Mouse (Mus musculus): Measurements from ENCODE around the gene Urb2. TPM values are rescaled to one million over a fixed set of nuclear protein-coding genes. Genes with fewer than 3 reads are reported as not detected.

Urb2 gene
- total and polyA plus RNA-seq, 3 experiments = 26.4 to 33.9 (median 27.9) TPM

DNA sequence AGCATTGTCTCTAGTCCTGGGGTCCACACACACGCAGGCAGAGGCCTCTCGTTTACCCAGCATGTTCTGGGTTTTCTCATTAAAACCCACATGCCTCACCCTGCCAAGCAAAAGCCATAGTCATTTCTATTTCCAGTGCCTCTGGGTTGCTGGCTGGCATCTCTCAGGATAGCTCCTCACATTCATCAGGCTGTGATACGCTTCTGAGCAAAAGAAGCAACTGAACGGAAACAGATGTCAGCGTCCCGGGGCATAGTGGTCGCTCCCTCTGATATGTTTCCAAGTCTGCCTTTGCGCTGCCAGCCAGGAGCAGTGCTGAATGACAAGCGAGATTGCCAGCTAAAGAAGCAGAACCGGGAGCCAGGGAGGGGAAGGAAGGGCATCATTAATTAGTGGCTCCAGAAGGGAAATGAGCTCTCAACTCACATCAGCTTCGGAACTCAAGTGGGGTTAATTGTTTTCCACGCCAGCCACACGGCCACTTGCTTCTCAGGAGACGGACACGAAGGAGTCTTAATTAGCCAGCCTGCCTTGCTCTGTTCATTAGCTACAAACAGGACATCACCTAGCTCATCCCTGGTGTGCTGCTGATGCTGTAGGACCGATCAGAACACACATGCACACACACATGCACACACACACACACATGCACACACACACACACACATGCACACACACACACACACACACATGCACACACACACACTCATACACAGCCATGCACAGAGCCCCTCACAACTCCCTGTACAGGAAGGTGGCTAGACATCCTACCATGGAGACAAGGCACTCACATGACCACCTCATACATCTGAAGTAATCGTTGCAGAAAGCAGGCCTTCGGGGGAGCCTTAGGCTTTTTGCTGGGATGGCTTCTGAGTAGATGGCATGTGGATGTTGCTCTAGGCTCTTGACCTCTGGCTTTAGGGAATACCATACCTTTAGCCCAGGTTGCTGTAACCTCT is 49.3 kb downstream of the Urb2 start:
- Histone ChIP-seq H3K4me2 (ENCODE audit: insufficient read depth, low read depth, poor library complexity, severe bottlenecking) (no peak overlapping the region), H3K79me2 (replicated peaks; ENCODE audit: control insufficient read depth, extremely low read depth, insufficient read depth, poor library complexity, severe bottlenecking) (no peaks in the 10 kb centered on the region), H3K9ac (ENCODE audit: insufficient read depth, low read depth) (no peak overlapping the region), H3K4me3 (replicated peaks in 1 of 3; ENCODE audit: low read depth in 2 of 3, low read length in 2 of 3, poor library complexity in 1 of 3) (no peak overlapping the region), H3K27me3 (replicated peaks) (no peaks in the 10 kb centered on the region), H3K27ac (ENCODE audit: insufficient read depth, low read depth) (no peak overlapping the region), H3K4me1 (ENCODE audit: control insufficient read depth in 1 of 2, insufficient read depth in 2 of 2) (peaks cover 0 to 16% of the 10 kb centered on the region in 2 experiments; a peak in 2 of 4 replicates), H3K9me3 (replicated peaks; ENCODE audit: low read length) (no peaks in the 10 kb centered on the region), H3K36me3 (replicated peaks in 1 of 2; ENCODE audit: control insufficient read depth in 1 of 2, insufficient read depth in 1 of 2, low read length in 1 of 2) (no peaks in the 10 kb centered on the region)
- no peak for TF ChIP-seq JUN (IDR thresholded peaks at IDR 0.05; ENCODE audit: insufficient read depth, low read depth, low read length)
- TF ChIP-seq MYC (IDR thresholded peaks at IDR 0.05; ENCODE audit: low read depth, low read length) = no peak
- TF ChIP-seq ELF1 (IDR thresholded peaks at IDR 0.05; ENCODE audit: low read depth, low read length) = no peak
- no peak for TF ChIP-seq JUND (conservative IDR thresholded peaks at IDR 0.05; ENCODE audit: low read depth, low read length)
- TF ChIP-seq MEF2A (IDR thresholded peaks at IDR 0.05; ENCODE audit: borderline replicate concordance, low read depth, low read length) = no peak
- no peak for TF ChIP-seq NRF1 (IDR thresholded peaks at IDR 0.05; ENCODE audit: low read depth, low read length)
- TF ChIP-seq ZKSCAN1 (IDR thresholded peaks at IDR 0.05; ENCODE audit: borderline replicate concordance, low read depth, low read length) = no peak
- TF ChIP-seq UBTF (IDR thresholded peaks at IDR 0.05; ENCODE audit: low read depth, low read length) = no peak
- TF ChIP-seq MAZ (IDR thresholded peaks at IDR 0.05; ENCODE audit: low read depth, low read length) = no peak
- no peak for TF ChIP-seq ZC3H11A (IDR thresholded peaks at IDR 0.05; ENCODE audit: low read depth, low read length)
- no peak for TF ChIP-seq MAX (IDR thresholded peaks at IDR 0.05; ENCODE audit: low read length)
- TF ChIP-seq MAFK (IDR thresholded peaks at IDR 0.05; ENCODE audit: insufficient replicate concordance, low read length) = no peak
- no peak for TF ChIP-seq TBP (conservative IDR thresholded peaks at IDR 0.05; ENCODE audit: low read depth, low read length)
- no peak for TF ChIP-seq SMC3 (IDR thresholded peaks at IDR 0.05; ENCODE audit: low read depth, low read length)
- no peak for TF ChIP-seq IRF4 (IDR thresholded peaks at IDR 0.05; ENCODE audit: low read depth, low read length)
- TF ChIP-seq RAD21 (IDR thresholded peaks at IDR 0.05; ENCODE audit: low read depth, low read length) = no peak
- TF ChIP-seq USF1 (IDR thresholded peaks at IDR 0.05; ENCODE audit: low read depth, low read length) = no peak
- no peak for DNase-seq (ENCODE audit: extremely low read depth)
- dilution Hi-C loops (cut with MboI; ENCODE audit: extremely low pct_ligation_motif_present, extremely low pct_unique_long_range_greater_than_20kb, low sequenced_read_pairs) (no loop called here), in situ Hi-C loops (cut with MboI; ENCODE audit: low pct_ligation_motif_present, low pct_unique_long_range_greater_than_20kb, low sequenced_read_pairs) (no loop called here)

- Histone ChIP-seq H3K9ac (ENCODE audit: insufficient read depth, low read depth) (no peak overlapping the region), H3K4me3 (replicated peaks in 1 of 3; ENCODE audit: low read depth in 2 of 3, low read length in 2 of 3, poor library complexity in 1 of 3) (no peak overlapping the region), H3K4me1 (ENCODE audit: control insufficient read depth in 1 of 2, insufficient read depth in 2 of 2) (peaks cover 8 to 32% of the 10 kb centered on the region in 2 experiments; a peak in 3 of 4 replicates), H3K36me3 (replicated peaks in 1 of 2; ENCODE audit: control insufficient read depth in 1 of 2, insufficient read depth in 1 of 2, low read length in 1 of 2) (no peaks in the 10 kb centered on the region), H3K27me3 (replicated peaks) (no peaks in the 10 kb centered on the region), H3K9me3 (replicated peaks; ENCODE audit: low read length) (no peaks in the 10 kb centered on the region), H3K4me2 (ENCODE audit: insufficient read depth, low read depth, poor library complexity, severe bottlenecking) (no peak overlapping the region), H3K79me2 (replicated peaks; ENCODE audit: control insufficient read depth, extremely low read depth, insufficient read depth, poor library complexity, severe bottlenecking) (no peaks in the 10 kb centered on the region), H3K27ac (ENCODE audit: insufficient read depth, low read depth) (no peak overlapping the region)
- in situ Hi-C loops (cut with MboI; ENCODE audit: low pct_ligation_motif_present, low pct_unique_long_range_greater_than_20kb, low sequenced_read_pairs) (no loop called here), dilution Hi-C loops (cut with MboI; ENCODE audit: extremely low pct_ligation_motif_present, extremely low pct_unique_long_range_greater_than_20kb, low sequenced_read_pairs) (no loop called here)
- no peak for DNase-seq (ENCODE audit: extremely low read depth)
- TF ChIP-seq ETS1 (conservative IDR thresholded peaks at IDR 0.05; ENCODE audit: low read depth, low read length) (no peak), TBP (conservative IDR thresholded peaks at IDR 0.05; ENCODE audit: low read depth, low read length) (no peak), GABPA (IDR thresholded peaks at IDR 0.05; ENCODE audit: insufficient replicate concordance, low read depth, low read length) (no peak), ZC3H11A (IDR thresholded peaks at IDR 0.05; ENCODE audit: low read depth, low read length) (no peak), ZKSCAN1 (IDR thresholded peaks at IDR 0.05; ENCODE audit: borderline replicate concordance, low read depth, low read length) (no peak), POLR2A (IDR thresholded peaks at IDR 0.05; ENCODE audit: low read depth, low read length) (no peak), NRF1 (IDR thresholded peaks at IDR 0.05; ENCODE audit: low read depth, low read length) (no peak), HCFC1 (IDR thresholded peaks at IDR 0.05; ENCODE audit: low read depth, low read length) (no peak), CHD1 (IDR thresholded peaks at IDR 0.05; ENCODE audit: low read depth, low read length) (no peak), KAT2A (IDR thresholded peaks at IDR 0.05; ENCODE audit: insufficient replicate concordance, low read length) (no peak), MYC (IDR thresholded peaks at IDR 0.05; ENCODE audit: low read depth, low read length) (no peak), E2F4 (IDR thresholded peaks at IDR 0.05; ENCODE audit: insufficient replicate concordance, low read depth, low read length) (no peak), CTCF (conservative IDR thresholded peaks at IDR 0.05 in 1 of 2, IDR thresholded peaks at IDR 0.05 in 1 of 2; ENCODE audit: low read depth in 2 of 2, low read length in 2 of 2) (no peak), SIN3A (IDR thresholded peaks at IDR 0.05; ENCODE audit: low read length) (no peak), UBTF (IDR thresholded peaks at IDR 0.05; ENCODE audit: low read depth, low read length) (no peak), MAFK (IDR thresholded peaks at IDR 0.05; ENCODE audit: insufficient replicate concordance, low read length) (no peak), ELF1 (IDR thresholded peaks at IDR 0.05; ENCODE audit: low read depth, low read length) (no peak)
These were observed 54.7 kb downstream of the Urb2 start for GRCm38 (mm10) chr8:124075977-124076376.
